Mouse (Mus musculus): Measurements from ENCODE around the gene Hnrnpul2. TPM values are rescaled to one million over a fixed set of nuclear protein-coding genes. Genes with fewer than 3 reads are reported as not detected.

The Hnrnpul2 gene
- polyA plus RNA-seq, 1 experiment from 2014 or later: 6.4 TPM

- Histone ChIP-seq H3K4me3 (replicated peaks) (peak overlapping the region; percentile 50), H3K9me3 (replicated peaks) (no peaks in the 10 kb centered on the region), H3K27ac (peak overlapping the region; percentile 52), H3K36me3 (peaks cover 26% of the 10 kb centered on the region), H3K4me2 (peak overlapping the region; percentile 75), H3K4me1 (peaks cover 36% of the 10 kb centered on the region), H3K27me3 (no peaks in the 10 kb centered on the region), H3K9ac (peak overlapping the region; percentile 49)
- peak; percentile 61 for ATAC-seq (replicated peaks; ENCODE audit: low FRiP score)
- WGBS: 20% methylated on average over 29 of the region's 29 CpGs
Observed at GRCm38 (mm10) chr19:8839908-8840791, 20.3 kb downstream of the Hnrnpul2 start.

GRCm38 (mm10) chr19:8841012-8841411 lies 21.2 kb downstream of the Hnrnpul2 start:
- no peaks in the 10 kb centered on the region for H3K9me3 ChIP-seq (replicated peaks)

GRCm38 (mm10) chr19:8842961-8843360 lies 23.2 kb downstream of the Hnrnpul2 start:
- no peaks in the 10 kb centered on the region for H3K9me3 ChIP-seq (replicated peaks)
- H3K27ac ChIP-seq: no peak overlapping the region
- 90% methylated on average over 6 of the region's 6 CpGs for WGBS
- no peak for ATAC-seq (replicated peaks; ENCODE audit: low FRiP score)
- no peaks in the 10 kb centered on the region for H3K27me3 ChIP-seq
- no peak overlapping the region for H3K4me3 ChIP-seq (replicated peaks)
- no peak overlapping the region for H3K4me2 ChIP-seq
- no peak overlapping the region for H3K9ac ChIP-seq
- H3K36me3 ChIP-seq: peaks cover 43% of the 10 kb centered on the region
- H3K4me1 ChIP-seq: peaks cover 32% of the 10 kb centered on the region

More at GRCm38 (mm10) chr19:8841012-8841411, 21.2 kb downstream of the Hnrnpul2 start:
- Histone ChIP-seq H3K4me2 (peak overlapping the region; percentile 75), H3K27me3 (no peaks in the 10 kb centered on the region), H3K36me3 (peaks cover 26% of the 10 kb centered on the region), H3K4me3 (replicated peaks) (peak overlapping the region; percentile 50), H3K9ac (peak overlapping the region; percentile 49), H3K27ac (peak overlapping the region; percentile 52; the same call in 1 of the 2 replicates), H3K4me1 (peaks cover 36% of the 10 kb centered on the region)
- WGBS: 89% methylated on average over 7 of the region's 7 CpGs
- no peak for ATAC-seq (replicated peaks; ENCODE audit: low FRiP score)

- H3K36me3 ChIP-seq: peaks cover 50% of the 10 kb centered on the region
- H3K4me1 ChIP-seq: peaks cover 17% of the 10 kb centered on the region
- 62% methylated on average over 5 of the region's 5 CpGs for WGBS
- no peaks in the 10 kb centered on the region for H3K27me3 ChIP-seq
- ATAC-seq (replicated peaks; ENCODE audit: low FRiP score): no peak
- no peaks in the 10 kb centered on the region for H3K9me3 ChIP-seq (replicated peaks)
- H3K4me3 ChIP-seq (replicated peaks): no peak overlapping the region
- H3K9ac ChIP-seq: no peak overlapping the region
- no peak overlapping the region for H3K27ac ChIP-seq
- no peak overlapping the region for H3K4me2 ChIP-seq
Observed at GRCm38 (mm10) chr19:8844371-8845129, 24.7 kb downstream of the Hnrnpul2 start.

- H3K9ac ChIP-seq: no peak overlapping the region
- H3K36me3 ChIP-seq: peaks cover 38% of the 10 kb centered on the region
- ATAC-seq (replicated peaks; ENCODE audit: low FRiP score): no peak
- no peak overlapping the region for H3K27ac ChIP-seq
- WGBS: 79% methylated on average over 5 of the region's 5 CpGs
- no peaks in the 10 kb centered on the region for H3K9me3 ChIP-seq (replicated peaks)
- no peaks in the 10 kb centered on the region for H3K27me3 ChIP-seq
- no peak overlapping the region for H3K4me2 ChIP-seq
- no peak overlapping the region for H3K4me3 ChIP-seq (replicated peaks)
- peaks cover 8% of the 10 kb centered on the region for H3K4me1 ChIP-seq
Observed at GRCm38 (mm10) chr19:8848356-8848755, 28.5 kb downstream of the Hnrnpul2 start.

- WGBS: 30% methylated on average over 7 of the region's 7 CpGs
- ATAC-seq (replicated peaks; ENCODE audit: low FRiP score): peak; percentile 78; the same call in 1 of the 2 replicates
Observed at GRCm38 (mm10) chr19:8850402-8850901, 30.6 kb downstream of the Hnrnpul2 start, which contains the start of gene Lrrn4cl. TSS of gene Lrrn4cl (plus strand) at chr19:8850768.

GRCm38 (mm10) chr19:8851639-8852038 lies 31.8 kb downstream of the Hnrnpul2 start:
- Histone ChIP-seq H3K27me3 (no peaks in the 10 kb centered on the region), H3K9me3 (replicated peaks) (no peaks in the 10 kb centered on the region), H3K9ac (no peak overlapping the region), H3K27ac (no peak overlapping the region), H3K4me2 (no peak overlapping the region), H3K36me3 (peaks cover 20% of the 10 kb centered on the region), H3K4me1 (peaks cover 8% of the 10 kb centered on the region), H3K4me3 (replicated peaks) (no peak overlapping the region)
- no peak for ATAC-seq (replicated peaks; ENCODE audit: low FRiP score)
- WGBS: 49% methylated on average over 7 of the region's 7 CpGs

More at GRCm38 (mm10) chr19:8850402-8850901, 30.6 kb downstream of the Hnrnpul2 start, which contains the start of gene Lrrn4cl:
- Histone ChIP-seq H3K4me1 (peaks cover 8% of the 10 kb centered on the region), H3K27me3 (no peaks in the 10 kb centered on the region), H3K4me3 (replicated peaks) (no peak within 1 kb of the TSS), H3K4me2 (peak within 1 kb of the TSS; percentile 12; the same call in 1 of the 2 replicates), H3K36me3 (peaks cover 32% of the 10 kb centered on the region), H3K9me3 (replicated peaks) (no peaks in the 10 kb centered on the region), H3K9ac (0 out of 2 replicates have a peak within 1 kb of the TSS, but pooled peaks have one; percentile 3), H3K27ac (no peak within 1 kb of the TSS)

- H3K9ac ChIP-seq: no peak overlapping the region
Observed at GRCm38 (mm10) chr19:8852236-8852928, 32.6 kb downstream of the Hnrnpul2 start.

GRCm38 (mm10) chr19:8853117-8853516 lies 33.3 kb downstream of the Hnrnpul2 start:
- ATAC-seq (replicated peaks; ENCODE audit: low FRiP score): no peak
- H3K9me3 ChIP-seq (replicated peaks): no peaks in the 10 kb centered on the region
- H3K9ac ChIP-seq: no peak overlapping the region
- no peaks in the 10 kb centered on the region for H3K27me3 ChIP-seq
- 82% methylated on average over 3 of the region's 3 CpGs for WGBS
- no peak overlapping the region for H3K4me3 ChIP-seq (replicated peaks)
- no peak overlapping the region for H3K4me2 ChIP-seq
- H3K36me3 ChIP-seq: peaks cover 7% of the 10 kb centered on the region
- H3K4me1 ChIP-seq: peaks cover 8% of the 10 kb centered on the region
- H3K27ac ChIP-seq: no peak overlapping the region

More at GRCm38 (mm10) chr19:8852236-8852928, 32.6 kb downstream of the Hnrnpul2 start:
- Histone ChIP-seq H3K4me2 (no peak overlapping the region), H3K27ac (no peak overlapping the region), H3K36me3 (peaks cover 13% of the 10 kb centered on the region), H3K9me3 (replicated peaks) (no peaks in the 10 kb centered on the region), H3K4me1 (peaks cover 8% of the 10 kb centered on the region), H3K27me3 (no peaks in the 10 kb centered on the region), H3K4me3 (replicated peaks) (no peak overlapping the region)
- ATAC-seq (replicated peaks; ENCODE audit: low FRiP score): no peak
- WGBS: 61% methylated on average over 10 of the region's 10 CpGs

- no peak overlapping the region for H3K27ac ChIP-seq
- no peaks in the 10 kb centered on the region for H3K27me3 ChIP-seq
- 51% methylated on average over 4 of the region's 4 CpGs for WGBS
- no peak overlapping the region for H3K4me3 ChIP-seq (replicated peaks)
- no peak for ATAC-seq (replicated peaks; ENCODE audit: low FRiP score)
- H3K36me3 ChIP-seq: no peaks in the 10 kb centered on the region
- H3K4me2 ChIP-seq: no peak overlapping the region
- no peak overlapping the region for H3K9ac ChIP-seq
- no peaks in the 10 kb centered on the region for H3K9me3 ChIP-seq (replicated peaks)
- H3K4me1 ChIP-seq: no peaks in the 10 kb centered on the region
Observed at GRCm38 (mm10) chr19:8857689-8858088, 37.9 kb downstream of the Hnrnpul2 start.

- ATAC-seq (replicated peaks; ENCODE audit: low FRiP score): no peak
Observed at GRCm38 (mm10) chr19:8859018-8859417, 39.2 kb downstream of the Hnrnpul2 start.

More at GRCm38 (mm10) chr19:8859018-8859417, 39.2 kb downstream of the Hnrnpul2 start:
- Histone ChIP-seq H3K9me3 (replicated peaks) (no peaks in the 10 kb centered on the region), H3K27me3 (no peaks in the 10 kb centered on the region), H3K36me3 (no peaks in the 10 kb centered on the region), H3K4me2 (no peak overlapping the region), H3K9ac (no peak overlapping the region), H3K4me1 (no peaks in the 10 kb centered on the region), H3K4me3 (replicated peaks) (no peak overlapping the region), H3K27ac (no peak overlapping the region)
- WGBS: 21% methylated on average over 1 of the region's 1 CpGs
